20 mouse cellular contexts compared by ENCODE assay signal in genomic region chr3:28374738-28375510, GRCm38 (mm10).
A peak's percentile ranks its signal among the peaks of the same experiment; 100 is the strongest.
DNase-seq lines count a peak whose midpoint lies in the region; ATAC-seq and TF ChIP-seq lines count a peak whose summit lies in the region.
"Had no signal": no experiment of that assay in that cellular context is flagged by ENCODE, and none has a peak within 500 bp of the region (broad histone marks: within the 10 kb centered on the region; RNA-seq: fewer than 3 reads in every experiment).

No protein-coding gene starts in this region.

- no peak overlapping the region for H3K4me3 ChIP-seq in heart, embryonic 10.5 days
- H3K4me3 ChIP-seq in lung, adult 2 months (replicated peaks; ENCODE audit: extremely low read depth, low read depth, low read length), result no peak overlapping the region
- H3K4me3 ChIP-seq in intestine, postnatal 0 days (ENCODE audit: low read depth, low read length), result no peak overlapping the region
- H3K4me3 ChIP-seq: embryonic facial prominence, embryonic 13.5 days; forebrain, embryonic 12.5 days; heart, embryonic 15.5 days; hindbrain, embryonic 10.5 days had no signal

- no peak overlapping the region for H3K9ac ChIP-seq in intestine, postnatal 0 days (ENCODE audit: low read depth, low read length)
- H3K9ac ChIP-seq: embryonic facial prominence, embryonic 13.5 days; forebrain, embryonic 12.5 days; heart, embryonic 15.5 days; hindbrain, embryonic 14.5 days had no signal

- TF ChIP-seq CTCF in lung, adult 2 months (IDR thresholded peaks at IDR 0.05; ENCODE audit: insufficient read depth, low read length), result no peak
- no peak for TF ChIP-seq CTCF in intestine, postnatal 0 days (IDR thresholded peaks at IDR 0.05; ENCODE audit: low read depth)

- no peaks in the 10 kb centered on the region for H3K27me3 ChIP-seq in heart, embryonic 10.5 days (ENCODE audit: insufficient read depth, poor library complexity, severe bottlenecking)
- no peaks in the 10 kb centered on the region for H3K27me3 ChIP-seq in intestine, postnatal 0 days (replicated peaks; ENCODE audit: control insufficient read depth, insufficient read depth, low read length)
- H3K27me3 ChIP-seq: embryonic facial prominence, embryonic 13.5 days; forebrain, embryonic 12.5 days; heart, embryonic 15.5 days had no signal

- H3K4me2 ChIP-seq in intestine, postnatal 0 days (replicated peaks; ENCODE audit: low read depth), result no peak overlapping the region
- H3K4me2 ChIP-seq: embryonic facial prominence, embryonic 13.5 days; forebrain, embryonic 12.5 days; heart, embryonic 11.5 days; heart, embryonic 15.5 days; hindbrain, embryonic 14.5 days had no signal

- no peaks in the 10 kb centered on the region for H3K36me3 ChIP-seq in heart, embryonic 10.5 days
- no peaks in the 10 kb centered on the region for H3K36me3 ChIP-seq in intestine, postnatal 0 days (ENCODE audit: control insufficient read depth, insufficient read depth)
- H3K36me3 ChIP-seq: embryonic facial prominence, embryonic 13.5 days; forebrain, embryonic 12.5 days; heart, embryonic 15.5 days; hindbrain, embryonic 10.5 days had no signal

- peak; percentile 73 for ATAC-seq in intestine, postnatal 0 days
- ATAC-seq: forebrain, embryonic 16.5 days had no signal

- peak; percentile 55 for DNase-seq in heart, embryonic 10.5 days (ENCODE audit: low spot score)
- no peak for DNase-seq in heart, postnatal 25 days (ENCODE audit: low spot score)
- DNase-seq in lung, postnatal 25 days (ENCODE audit: low spot score), result peak; percentile 50
- no peak for DNase-seq in lung, adult 2 months
- DNase-seq in spleen, postnatal 4 days (ENCODE audit: low spot score in 2 of 2), result no peak
- DNase-seq: adrenal gland, adult 2 months; adrenal gland, postnatal 25 days; cerebellum, adult 18-20 months; cerebellum, adult 9-11 months; cerebellum, postnatal 36 days; gastrocnemius, postnatal 10 days; heart, postnatal 14 days had no signal

- H3K9me3 ChIP-seq in heart, embryonic 10.5 days, result no peaks in the 10 kb centered on the region
- H3K9me3 ChIP-seq in intestine, postnatal 0 days (ENCODE audit: control insufficient read depth), result no peaks in the 10 kb centered on the region
- H3K9me3 ChIP-seq: embryonic facial prominence, embryonic 13.5 days; forebrain, embryonic 12.5 days; heart, embryonic 15.5 days; hindbrain, embryonic 10.5 days had no signal

- intact Hi-C loops in heart, postnatal 25 days (cut with DNase I), result no loop called here

- no peak for TF ChIP-seq POLR2A in lung, adult 2 months (IDR thresholded peaks at IDR 0.05; ENCODE audit: borderline replicate concordance, extremely low read depth, low read depth, low read length)

- WGBS in heart, embryonic 10.5 days, result 86% methylated on average over 6 of the region's 6 CpGs
- WGBS in lung, adult 2 months, result 56% methylated on average over 6 of the region's 6 CpGs
- 44% methylated on average over 6 of the region's 6 CpGs for WGBS in intestine, postnatal 0 days

- H3K27ac ChIP-seq in heart, embryonic 10.5 days, result no peak overlapping the region
- no peak overlapping the region for H3K27ac ChIP-seq in intestine, postnatal 0 days (ENCODE audit: low read depth, low read length)
- H3K27ac ChIP-seq: embryonic facial prominence, embryonic 13.5 days; forebrain, embryonic 12.5 days; heart, embryonic 15.5 days; hindbrain, embryonic 10.5 days; hindbrain, embryonic 14.5 days had no signal

- H3K4me1 ChIP-seq in heart, embryonic 10.5 days, result no peaks in the 10 kb centered on the region
- H3K4me1 ChIP-seq in lung, adult 2 months (ENCODE audit: control insufficient read depth, insufficient read depth, low read length), result peaks cover 11% of the 10 kb centered on the region
- H3K4me1 ChIP-seq in intestine, postnatal 0 days (replicated peaks; ENCODE audit: control insufficient read depth, insufficient read depth, low read length), result no peaks in the 10 kb centered on the region
- H3K4me1 ChIP-seq: embryonic facial prominence, embryonic 13.5 days; forebrain, embryonic 12.5 days; hindbrain, embryonic 10.5 days had no signal

Comparison
In these comparisons a context has a peak if more than half of its experiments do, and no peak if none do; other contexts are left out.
1. DNase-seq: peak in heart, embryonic 10.5 days (single experiment) and lung, postnatal 25 days (single experiment); none in heart, postnatal 25 days (single experiment), lung, adult 2 months (single experiment) and spleen, postnatal 4 days (0 of 2).